Mouse (Mus musculus) ES-E14 (cell line): ENCODE results near the gene Actl6b.
"Not testable (repeated sequence)": the region's sequence is repeated elsewhere in the genome, so short reads cannot be mapped to it uniquely, and the experiment has no call there.

ENCODE experiments used
- CHD2 ChIP-seq: IDR thresholded peaks from 2 replicates; pipeline ENCODE4 v1.6.1; 2014; ENCODE audit warnings: mild to moderate bottlenecking, low read depth, low read length, inconsistent platforms
- HCFC1 ChIP-seq: IDR thresholded peaks from 2 replicates; pipeline ENCODE4 v1.6.1; 2012; ENCODE audit warnings: low read length, inconsistent platforms, borderline replicate concordance; ENCODE audit not compliant: insufficient read depth
- MAFK ChIP-seq: IDR thresholded peaks from 2 replicates; pipeline ENCODE4 v1.6.1; 2014; ENCODE audit warnings: mild to moderate bottlenecking, low read depth, low read length, inconsistent platforms; ENCODE audit not compliant: insufficient read depth
- ZC3H11A ChIP-seq: IDR thresholded peaks from 2 replicates; pipeline ENCODE4 v1.6.1; 2012; ENCODE audit warnings: low read depth, mild to moderate bottlenecking, inconsistent platforms, low read length, borderline replicate concordance
- ZNF384 ChIP-seq: IDR thresholded peaks from 2 replicates; pipeline ENCODE4 v1.6.1; 2012; ENCODE audit warnings: low read depth, low read length, inconsistent platforms

DNA sequence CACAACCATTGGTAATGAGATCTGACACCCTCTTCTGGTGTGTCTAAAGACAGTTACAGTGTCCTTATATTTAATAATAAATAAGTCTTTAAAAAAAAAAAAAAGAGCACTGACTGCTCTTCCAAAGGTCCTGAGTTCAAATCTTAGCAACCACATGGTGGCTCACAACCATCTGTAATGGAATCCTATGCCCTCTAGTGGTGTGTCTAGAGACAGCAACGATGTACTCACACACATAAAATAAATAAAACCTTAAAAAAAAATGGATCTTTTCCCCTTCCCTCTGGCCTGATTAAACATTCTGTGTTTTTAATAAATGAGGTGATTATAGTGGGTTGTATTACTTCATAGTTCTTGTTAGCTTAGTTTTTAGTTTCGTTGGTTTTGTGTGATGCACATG is 61.6 kb downstream of the Actl6b start:
- TF ChIP-seq CHD2, ZNF384, HCFC1, MAFK, ZC3H11A: not testable (repeated sequence)
